Mouse (Mus musculus) hindbrain, embryonic 11.5 days (tissue): ENCODE measurements around the gene Rcvrn. TPM values are rescaled to one million over a fixed set of nuclear protein-coding genes. Genes with fewer than 3 reads are reported as not detected.

Experiments
- ATAC-seq: fragments of 200-750 bp; cut with Nextera tagmentation; 2 replicates; pipeline ENCODE4 v1.8.0; 2017; ENCODE audit warnings: mild to moderate bottlenecking, moderate TSS enrichment, moderate library complexity; ENCODE audit not compliant: low FRiP score
- DNase-seq: peaks from one replicate; pipeline ENCODE4 v3.0.0-alpha.2; 2015; ENCODE audit warnings: low spot score
- H3K27ac ChIP-seq: fragments of 300-500 bp; sonication (generic); 2 replicates; pipeline ENCODE4 v1.5.1; 2014; ENCODE audit warnings: mild to moderate bottlenecking, low read depth, low read length
- H3K27me3 ChIP-seq: fragments of 300-500 bp; sonication (generic); 2 replicates; pipeline ENCODE4 v1.6.1; 2014; ENCODE audit warnings: mild to moderate bottlenecking, low read length, moderate library complexity, mixed read lengths; ENCODE audit not compliant: control insufficient read depth, insufficient read depth
- H3K36me3 ChIP-seq: fragments of 300-500 bp; sonication (generic); 2 replicates; pipeline ENCODE4 v1.6.1; 2014; ENCODE audit warnings: mild to moderate bottlenecking, low read length, moderate library complexity, mixed read lengths; ENCODE audit not compliant: control insufficient read depth, insufficient read depth
- H3K4me1 ChIP-seq: fragments of 300-500 bp; sonication (generic); replicated peaks from 2 replicates; pipeline ENCODE4 v1.6.1; 2014; ENCODE audit warnings: low read length, mixed read lengths; ENCODE audit not compliant: control insufficient read depth, insufficient read depth
- H3K4me2 ChIP-seq: fragments of 300-500 bp; sonication (generic); replicated peaks from 2 replicates; pipeline ENCODE4 v1.6.1; 2014; ENCODE audit warnings: mild to moderate bottlenecking, low read depth, low read length
- H3K4me3 ChIP-seq: fragments of 300-500 bp; sonication (generic); 2 replicates; pipeline ENCODE4 v1.5.1; 2014; ENCODE audit warnings: low read depth, low read length
- H3K9ac ChIP-seq: fragments of 300-500 bp; sonication (generic); 2 replicates; pipeline ENCODE4 v1.6.1; 2014; ENCODE audit warnings: low read depth, low read length
- H3K9me3 ChIP-seq: fragments of 300-500 bp; sonication (generic); 2 replicates; pipeline ENCODE4 v1.6.1; 2016; ENCODE audit warnings: low read length; ENCODE audit not compliant: control insufficient read depth
- WGBS: fragments of 180-500 bp; shearing (Covaris S2); extraction: QIAGEN DNeasy Blood & Tissue Kit; methylation state at CpG from one replicate; pipeline ENCODE4 v1.1.7; 2014; 5-methylcytosine and 5-hydroxymethylcytosine counted together
- polyA plus RNA-seq: library from polyadenylated mRNA; unstranded; fragments of >200 nt; fragmentation: Nextera tagmentation; extraction: Ambion mirVana; gene quantifications from 2 replicates; pipeline ENCODE4 v1.2.1, GENCODE M21; 2014

The Rcvrn gene
- polyA plus RNA-seq, 1 experiment from 2014 or later, result not detected

GRCm38 (mm10) chr11:67681871-67682270 is 13.3 kb upstream of the Rcvrn start:
- H3K9me3 ChIP-seq, result no peaks in the 10 kb centered on the region
- 83% methylated on average over 3 of the region's 3 CpGs for WGBS
- H3K27me3 ChIP-seq, result no peaks in the 10 kb centered on the region
- no peak overlapping the region for H3K4me2 ChIP-seq
- no peak overlapping the region for H3K27ac ChIP-seq
- no peak overlapping the region for H3K9ac ChIP-seq
- ATAC-seq, result no peak
- H3K4me3 ChIP-seq, result no peak overlapping the region
- no peak for DNase-seq
- H3K4me1 ChIP-seq, result no peaks in the 10 kb centered on the region
- H3K36me3 ChIP-seq, result no peaks in the 10 kb centered on the region

- Histone ChIP-seq H3K36me3 (no peaks in the 10 kb centered on the region), H3K4me2 (no peak overlapping the region), H3K27me3 (no peaks in the 10 kb centered on the region), H3K9me3 (no peaks in the 10 kb centered on the region), H3K27ac (no peak overlapping the region), H3K4me3 (no peak overlapping the region), H3K9ac (no peak overlapping the region), H3K4me1 (no peaks in the 10 kb centered on the region)
- ATAC-seq (no peak), DNase-seq (no peak)
- 76% methylated on average over 2 of the region's 2 CpGs for WGBS
Observed at GRCm38 (mm10) chr11:67686109-67686508, 9.0 kb upstream of the Rcvrn start.

- no peak for ATAC-seq
- no peaks in the 10 kb centered on the region for H3K9me3 ChIP-seq
- no peak overlapping the region for H3K9ac ChIP-seq
- H3K4me2 ChIP-seq, result no peak overlapping the region
- H3K36me3 ChIP-seq, result no peaks in the 10 kb centered on the region
- H3K27me3 ChIP-seq, result no peaks in the 10 kb centered on the region
- DNase-seq, result no peak
- no peak overlapping the region for H3K4me3 ChIP-seq
- 94% methylated on average over 4 of the region's 4 CpGs for WGBS
- H3K4me1 ChIP-seq, result no peaks in the 10 kb centered on the region
- H3K27ac ChIP-seq, result no peak overlapping the region
Observed at GRCm38 (mm10) chr11:67712976-67713375, 17.9 kb downstream of the Rcvrn start.

DNA sequence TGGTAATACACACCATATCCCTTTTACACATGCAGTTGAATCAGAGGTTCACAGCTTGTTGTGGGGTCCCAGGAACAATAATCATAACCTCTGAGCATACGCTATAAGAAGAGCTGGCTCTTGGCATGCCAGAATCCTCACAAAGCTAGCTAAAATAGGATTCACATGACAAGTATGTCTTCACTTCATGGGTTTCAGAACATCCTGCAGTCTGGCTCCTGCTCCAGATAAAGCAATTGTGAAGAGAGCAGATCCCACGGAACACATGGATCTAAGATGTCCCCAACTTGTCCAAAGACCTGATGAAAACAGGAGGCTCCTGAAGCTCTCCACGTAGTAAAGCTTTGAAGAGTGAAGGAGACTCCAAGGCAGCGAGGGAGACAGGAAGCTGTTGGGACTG is 20.3 kb downstream of the Rcvrn start:
- Histone ChIP-seq H3K36me3 (no peaks in the 10 kb centered on the region), H3K4me2 (no peak overlapping the region), H3K27ac (no peak overlapping the region), H3K4me3 (no peak overlapping the region), H3K9me3 (no peaks in the 10 kb centered on the region), H3K9ac (no peak overlapping the region), H3K4me1 (no peaks in the 10 kb centered on the region), H3K27me3 (no peaks in the 10 kb centered on the region)
- ATAC-seq (no peak), DNase-seq (no peak)
- WGBS, result 91% methylated on average over 4 of the region's 4 CpGs

GRCm38 (mm10) chr11:67721485-67721884 is 26.4 kb downstream of the Rcvrn start:
- Histone ChIP-seq H3K36me3 (no peaks in the 10 kb centered on the region), H3K27ac (no peak overlapping the region), H3K4me3 (no peak overlapping the region), H3K9ac (no peak overlapping the region), H3K27me3 (no peaks in the 10 kb centered on the region), H3K4me2 (no peak overlapping the region), H3K9me3 (no peaks in the 10 kb centered on the region), H3K4me1 (no peaks in the 10 kb centered on the region)
- WGBS, result 94% methylated on average over 5 of the region's 5 CpGs
- no peak for DNase-seq
- ATAC-seq, result no peak

GRCm38 (mm10) chr11:67722399-67723156 is 27.5 kb downstream of the Rcvrn start:
- Histone ChIP-seq H3K9me3 (no peaks in the 10 kb centered on the region), H3K27me3 (no peaks in the 10 kb centered on the region), H3K36me3 (no peaks in the 10 kb centered on the region), H3K9ac (no peak overlapping the region), H3K4me1 (no peaks in the 10 kb centered on the region), H3K4me3 (no peak overlapping the region), H3K27ac (no peak overlapping the region), H3K4me2 (no peak overlapping the region)
- DNase-seq (no peak), ATAC-seq (no peak)
- 52% methylated on average over 7 of the region's 7 CpGs for WGBS

GRCm38 (mm10) chr11:67723231-67724013 is 28.3 kb downstream of the Rcvrn start:
- H3K9me3 ChIP-seq, result no peaks in the 10 kb centered on the region
- ATAC-seq, result no peak
- 78% methylated on average over 8 of the region's 8 CpGs for WGBS

GRCm38 (mm10) chr11:67727095-67727494 is 32.0 kb downstream of the Rcvrn start:
- ATAC-seq, result no peak

More at GRCm38 (mm10) chr11:67723231-67724013, 28.3 kb downstream of the Rcvrn start:
- H3K4me1 ChIP-seq, result no peaks in the 10 kb centered on the region
- no peak overlapping the region for H3K4me3 ChIP-seq
- no peak overlapping the region for H3K27ac ChIP-seq
- DNase-seq, result no peak
- H3K27me3 ChIP-seq, result no peaks in the 10 kb centered on the region
- no peak overlapping the region for H3K9ac ChIP-seq
- no peak overlapping the region for H3K4me2 ChIP-seq
- H3K36me3 ChIP-seq, result no peaks in the 10 kb centered on the region

GRCm38 (mm10) chr11:67728726-67729125 is 33.6 kb downstream of the Rcvrn start:
- Histone ChIP-seq H3K4me3 (no peak overlapping the region), H3K27ac (no peak overlapping the region), H3K27me3 (no peaks in the 10 kb centered on the region), H3K36me3 (no peaks in the 10 kb centered on the region), H3K9ac (no peak overlapping the region), H3K9me3 (no peaks in the 10 kb centered on the region), H3K4me2 (no peak overlapping the region), H3K4me1 (no peaks in the 10 kb centered on the region)
- no peak for DNase-seq
- ATAC-seq, result no peak

More at GRCm38 (mm10) chr11:67727095-67727494, 32.0 kb downstream of the Rcvrn start:
- no peaks in the 10 kb centered on the region for H3K36me3 ChIP-seq
- no peak overlapping the region for H3K9ac ChIP-seq
- 82% methylated on average over 6 of the region's 6 CpGs for WGBS
- H3K4me1 ChIP-seq, result no peaks in the 10 kb centered on the region
- no peaks in the 10 kb centered on the region for H3K9me3 ChIP-seq
- H3K27ac ChIP-seq, result no peak overlapping the region
- no peak overlapping the region for H3K4me2 ChIP-seq
- no peak overlapping the region for H3K4me3 ChIP-seq
- no peak for DNase-seq
- H3K27me3 ChIP-seq, result no peaks in the 10 kb centered on the region
